In the genomic region with DNA sequence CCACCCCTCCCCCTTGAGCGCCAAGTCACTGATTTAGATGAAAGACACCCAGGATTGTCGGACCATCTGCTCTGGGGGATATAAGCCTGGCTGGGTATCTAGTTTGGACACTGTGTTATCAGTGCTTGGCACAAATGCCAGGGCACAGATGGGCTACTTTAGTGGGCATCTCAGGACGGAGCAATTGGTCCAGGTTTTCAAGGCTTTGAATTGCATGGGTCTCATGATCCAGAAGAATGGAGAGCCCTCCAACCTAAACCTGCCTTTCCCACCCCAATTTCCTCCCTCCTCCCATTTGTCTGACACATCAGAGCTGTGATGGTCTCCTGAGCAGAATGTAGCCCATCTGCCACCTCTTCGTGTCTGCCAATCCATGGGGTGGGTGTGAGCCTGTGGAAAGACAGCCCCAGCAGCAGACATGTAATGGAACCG, we compare ENCODE assay signal across 12 mouse cellular contexts. TPM values are rescaled to one million over a fixed set of nuclear protein-coding genes. Genes with fewer than 3 reads are reported as not detected.
A peak's percentile ranks its signal among the peaks of the same experiment; 100 is the strongest.
DNase-seq lines count a peak whose midpoint lies in the region; ATAC-seq and TF ChIP-seq lines count a peak whose summit lies in the region.
"Had no signal": no experiment of that assay in that cellular context is flagged by ENCODE, and none has a peak within 500 bp of the region (broad histone marks: within the 10 kb centered on the region; RNA-seq: fewer than 3 reads in every experiment).

No protein-coding gene starts in this region.

- DNase-seq in forebrain, embryonic 10.5 days (ENCODE audit: extremely low spot score, low spot score) = no peak
- no peak for DNase-seq in G1E (ENCODE audit: low spot score)
- DNase-seq in cerebellum, postnatal 14 days = peak; percentile 92 to 95
- DNase-seq in layer of hippocampus, adult 8-10 months (ENCODE audit: low spot score in 2 of 2) = peak; percentile 77 to 79
- DNase-seq in heart, embryonic 10.5 days (ENCODE audit: low spot score) = no peak
- no peak for DNase-seq in heart, adult 11 months
- no peak for DNase-seq in gastrocnemius, adult 2 months
- DNase-seq: kidney, adult 18-20 months had no signal

- TF ChIP-seq CTCF in G1E (IDR thresholded peaks at IDR 0.05; ENCODE audit: low read depth, low read length) = no peak
- TF ChIP-seq CTCF in gastrocnemius, adult 2 months (IDR thresholded peaks at IDR 0.05) = no peak

- intact Hi-C loops in gastrocnemius, adult 2 months (cut with DNase I) = no loop called here

- H3K4me1 ChIP-seq in forebrain, embryonic 12.5 days = peaks cover 39% of the 10 kb centered on the region
- H3K4me1 ChIP-seq in forebrain, embryonic 10.5 days = peaks cover 35% of the 10 kb centered on the region
- H3K4me1 ChIP-seq in G1E (ENCODE audit: insufficient read depth, low read depth, low read length) = peaks cover 49% of the 10 kb centered on the region
- H3K4me1 ChIP-seq in heart, embryonic 10.5 days = peaks cover 7% of the 10 kb centered on the region; the same call in 1 of the 2 replicates

- H3K4me3 ChIP-seq in forebrain, embryonic 12.5 days (replicated peaks) = no peak overlapping the region
- H3K4me3 ChIP-seq in forebrain, embryonic 10.5 days = no peak overlapping the region
- H3K4me3 ChIP-seq in G1E (ENCODE audit: low read depth, low read length) = peak overlapping the region; percentile 39; the same call in 1 of the 2 replicates
- H3K4me3 ChIP-seq in heart, embryonic 10.5 days = no peak overlapping the region
- H3K4me3 ChIP-seq in gastrocnemius, adult 2 months = no peak overlapping the region
- H3K4me3 ChIP-seq: embryonic facial prominence, embryonic 12.5 days; lung, embryonic 15.5 days had no signal

- H3K36me3 ChIP-seq in forebrain, embryonic 12.5 days (replicated peaks) = peaks cover 10% of the 10 kb centered on the region; the same call in 1 of the 2 replicates
- no peaks in the 10 kb centered on the region for H3K36me3 ChIP-seq in forebrain, embryonic 10.5 days (replicated peaks)
- no peaks in the 10 kb centered on the region for H3K36me3 ChIP-seq in G1E (replicated peaks)
- no peaks in the 10 kb centered on the region for H3K36me3 ChIP-seq in heart, embryonic 10.5 days
- H3K36me3 ChIP-seq: embryonic facial prominence, embryonic 12.5 days; lung, embryonic 15.5 days had no signal

- peak overlapping the region; percentile 46; the same call in 1 of the 2 replicates for H3K27ac ChIP-seq in forebrain, embryonic 12.5 days
- H3K27ac ChIP-seq in forebrain, embryonic 10.5 days = no peak overlapping the region
- no peak overlapping the region for H3K27ac ChIP-seq in heart, embryonic 10.5 days
- H3K27ac ChIP-seq in gastrocnemius, adult 2 months = no peak overlapping the region
- H3K27ac ChIP-seq: embryonic facial prominence, embryonic 12.5 days; lung, embryonic 15.5 days had no signal

- no peak overlapping the region for H3K9ac ChIP-seq in forebrain, embryonic 12.5 days
- H3K9ac ChIP-seq: embryonic facial prominence, embryonic 12.5 days; lung, embryonic 15.5 days had no signal

- no peak overlapping the region for H3K4me2 ChIP-seq in forebrain, embryonic 12.5 days
- H3K4me2 ChIP-seq: embryonic facial prominence, embryonic 12.5 days; lung, embryonic 15.5 days had no signal

- peaks cover 83% of the 10 kb centered on the region for H3K27me3 ChIP-seq in forebrain, embryonic 12.5 days
- H3K27me3 ChIP-seq in forebrain, embryonic 10.5 days (ENCODE audit: poor library complexity, severe bottlenecking) = peaks cover 97% of the 10 kb centered on the region
- H3K27me3 ChIP-seq in G1E (ENCODE audit: insufficient read depth, low read length) = peaks cover 63% of the 10 kb centered on the region
- H3K27me3 ChIP-seq in heart, embryonic 10.5 days (ENCODE audit: insufficient read depth, poor library complexity, severe bottlenecking) = peaks cover 93% of the 10 kb centered on the region

- ATAC-seq in forebrain, embryonic 12.5 days (ENCODE audit: low FRiP score) = no peak
- ATAC-seq in G1E (ENCODE audit: extremely low read depth, insufficient number of reproducible peaks, low FRiP score, poor library complexity, severe bottlenecking) = no peak

- no peaks in the 10 kb centered on the region for H3K9me3 ChIP-seq in forebrain, embryonic 12.5 days
- no peaks in the 10 kb centered on the region for H3K9me3 ChIP-seq in forebrain, embryonic 10.5 days
- 0 out of 2 replicates have a peak, but pooled peaks cover 2% of the 10 kb centered on the region for H3K9me3 ChIP-seq in G1E (replicated peaks)
- no peaks in the 10 kb centered on the region for H3K9me3 ChIP-seq in heart, embryonic 10.5 days
- H3K9me3 ChIP-seq: embryonic facial prominence, embryonic 12.5 days; lung, embryonic 15.5 days had no signal

- 82% methylated on average over 5 of the region's 5 CpGs for WGBS in forebrain, embryonic 12.5 days
- whole genome bisulfite sequencing in forebrain, embryonic 10.5 days = 81% methylated on average over 5 of the region's 5 CpGs
- WGBS in heart, embryonic 10.5 days = 48% methylated on average over 5 of the region's 5 CpGs

RNA-seq across cellular contexts. Expression of a gene that starts 20.2 kb away (rescaled TPM):
- 54.0 and 62.2 TPM in 2 replicates for polyA plus RNA-seq in forebrain, embryonic 12.5 days (2016; fragmentation: Nextera tagmentation; extraction: Ambion mirVana)
- 2.8 and 4.3 TPM in 2 replicates for polyA plus RNA-seq in forebrain, embryonic 10.5 days (2016; fragmentation: Nextera tagmentation; extraction: Ambion mirVana)
- total RNA-seq in G1E (2014; fragmentation: Nextera tagmentation) (not detected in 2 replicates), G1E (2017) (0.11 TPM in 1 of 2 replicates, not detected in the other)
- polyA plus RNA-seq in G1E (2012) = 0.03 and 0.10 TPM in 2 replicates
- total RNA-seq in layer of hippocampus, adult 8-10 months (2022) = 100 to 1,000 TPM; 139 to 164 (median 153) TPM
- 0.05 and 0.30 TPM in 2 replicates for polyA plus RNA-seq in heart, embryonic 10.5 days (2016; fragmentation: Nextera tagmentation; extraction: Ambion mirVana)
- total RNA-seq in gastrocnemius, adult 2 months (2021) = under 1 TPM in 1 of 2 experiments, not detected in 1; 0.25 TPM

RNA-seq across cellular contexts. Expression of a gene that starts 31.7 kb away (rescaled TPM):
- polyA plus RNA-seq in forebrain, embryonic 12.5 days (2016; fragmentation: Nextera tagmentation; extraction: Ambion mirVana) = 29.1 and 29.6 TPM in 2 replicates
- 17.0 and 20.7 TPM in 2 replicates for polyA plus RNA-seq in forebrain, embryonic 10.5 days (2016; fragmentation: Nextera tagmentation; extraction: Ambion mirVana)
- 157 and 172 TPM in 2 replicates for total RNA-seq in G1E (2014; fragmentation: Nextera tagmentation)
- 23.0 and 24.7 TPM in 2 replicates for total RNA-seq in G1E (2017)
- 212 and 215 TPM in 2 replicates for polyA plus RNA-seq in G1E (2012)
- total RNA-seq in layer of hippocampus, adult 8-10 months (2022) = 10 to 100 TPM; 56.1 to 64.4 (median 61.1) TPM
- polyA plus RNA-seq in heart, embryonic 10.5 days (2016; fragmentation: Nextera tagmentation; extraction: Ambion mirVana) = 13.2 and 20.0 TPM in 2 replicates
- total RNA-seq in gastrocnemius, adult 2 months (2021) = 10 to 100 TPM; 15.0 to 15.8 TPM

RNA-seq across cellular contexts. Expression of a gene that starts 56.9 kb away (rescaled TPM):
- polyA plus RNA-seq in forebrain, embryonic 12.5 days (2016; fragmentation: Nextera tagmentation; extraction: Ambion mirVana) = 14.5 and 16.5 TPM in 2 replicates
- 10.0 and 10.1 TPM in 2 replicates for polyA plus RNA-seq in forebrain, embryonic 10.5 days (2016; fragmentation: Nextera tagmentation; extraction: Ambion mirVana)
- total RNA-seq in G1E (2014; fragmentation: Nextera tagmentation) (not detected in 2 replicates), G1E (2017) (0.17 TPM in 1 of 2 replicates, not detected in the other)
- polyA plus RNA-seq in G1E (2012) = not detected in 2 replicates
- 1 to 10 TPM; 1.8 to 3.4 (median 2.4) TPM for total RNA-seq in layer of hippocampus, adult 8-10 months (2022)
- polyA plus RNA-seq in heart, embryonic 10.5 days (2016; fragmentation: Nextera tagmentation; extraction: Ambion mirVana) = 2.0 and 3.0 TPM in 2 replicates
- not detected for total RNA-seq in gastrocnemius, adult 2 months (2021)
- total RNA-seq: gastrocnemius, adult 8-10 months had no signal

Comparison
In these comparisons a context has a peak if more than half of its experiments do, and no peak if none do; other contexts are left out.
1. RNA of a gene that starts 20.2 kb away (polyA plus RNA-seq): 54.0 to 62.2 TPM in forebrain, embryonic 12.5 days; 2.8 to 4.3 TPM in forebrain, embryonic 10.5 days, 0.05 to 0.30 TPM in heart, embryonic 10.5 days and 0.03 to 0.10 TPM in G1E; every median in the first group is over 10 times any median in the second.
2. DNase-seq: peak in cerebellum, postnatal 14 days (2 of 2) and layer of hippocampus, adult 8-10 months (2 of 2); none in forebrain, embryonic 10.5 days (single experiment), G1E (single experiment), heart, embryonic 10.5 days (single experiment), heart, adult 11 months (single experiment) and gastrocnemius, adult 2 months (single experiment).